Mouse (Mus musculus): ENCODE measurements around the gene Bax.
A peak's percentile ranks its signal among the peaks of the same experiment; 100 is the strongest.
"Not testable (repeated sequence)": the region's sequence is repeated elsewhere in the genome, so short reads cannot be mapped to it uniquely, and the experiment has no call there.

Bax gene

DNA sequence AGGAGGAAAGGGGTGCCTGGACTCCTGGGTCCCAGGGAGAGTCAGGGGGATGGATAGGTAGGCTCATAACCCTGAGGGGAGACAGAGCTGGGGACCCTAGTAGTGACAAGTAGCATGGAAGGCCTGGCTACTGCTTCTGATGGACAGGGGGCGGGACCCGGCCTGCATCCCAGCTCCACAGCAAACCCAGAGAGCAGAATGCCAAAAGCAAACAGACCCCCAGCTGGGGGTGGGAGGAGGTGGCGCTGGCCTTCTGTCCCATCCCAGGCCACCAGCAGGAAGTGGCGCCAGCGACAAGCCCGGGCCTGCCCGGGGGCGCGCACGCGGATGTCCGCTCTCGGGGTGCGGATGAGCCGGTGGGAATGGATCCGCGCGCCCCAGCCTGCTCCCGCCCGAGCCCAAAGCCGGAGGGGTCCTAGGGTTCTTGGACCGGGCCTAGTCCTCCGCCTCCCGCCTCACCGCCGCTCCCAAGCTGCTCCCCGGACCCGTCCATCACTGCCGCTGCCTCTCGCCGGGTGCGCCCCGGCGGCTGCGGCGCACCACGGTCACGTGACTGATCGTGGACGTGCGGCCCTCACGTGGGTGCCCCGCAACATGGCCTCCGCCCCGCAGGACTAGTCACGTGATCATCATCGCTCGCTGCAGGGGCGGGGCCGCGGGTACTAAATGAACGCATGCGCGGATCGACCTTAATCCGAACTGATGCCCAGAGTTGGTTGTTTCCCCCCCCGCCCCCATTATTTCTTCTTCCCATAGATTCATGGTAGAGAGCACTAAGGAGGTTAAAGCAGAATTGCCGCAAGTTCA lies at the start of gene Bax:
TSS of gene Bax (minus strand) at position 616 of the 807 bp plus-strand sequence.
- peak; percentile 87 to 90 for DNase-seq

DNA sequence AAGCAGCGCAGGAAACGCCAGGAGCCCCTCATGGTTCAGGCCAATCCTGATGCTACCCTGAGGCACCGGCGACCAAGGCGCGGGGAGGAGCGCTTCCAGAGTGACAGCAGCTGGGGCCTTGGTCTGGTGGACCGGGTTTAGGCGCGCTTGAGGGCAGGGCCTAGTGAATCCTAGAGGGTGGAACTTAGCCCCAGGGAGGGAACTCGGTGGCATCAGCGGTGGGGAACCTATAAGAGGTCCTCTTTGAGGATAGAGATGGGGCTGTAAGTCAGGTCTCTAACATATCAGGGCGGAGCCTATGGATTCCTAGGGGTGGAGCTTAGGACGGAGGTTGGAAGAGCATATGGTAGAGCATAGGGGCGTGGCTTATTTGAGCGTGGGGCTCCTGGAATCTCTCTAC lies 48.7 kb upstream of the Bax start:
- no peak for DNase-seq

DNA sequence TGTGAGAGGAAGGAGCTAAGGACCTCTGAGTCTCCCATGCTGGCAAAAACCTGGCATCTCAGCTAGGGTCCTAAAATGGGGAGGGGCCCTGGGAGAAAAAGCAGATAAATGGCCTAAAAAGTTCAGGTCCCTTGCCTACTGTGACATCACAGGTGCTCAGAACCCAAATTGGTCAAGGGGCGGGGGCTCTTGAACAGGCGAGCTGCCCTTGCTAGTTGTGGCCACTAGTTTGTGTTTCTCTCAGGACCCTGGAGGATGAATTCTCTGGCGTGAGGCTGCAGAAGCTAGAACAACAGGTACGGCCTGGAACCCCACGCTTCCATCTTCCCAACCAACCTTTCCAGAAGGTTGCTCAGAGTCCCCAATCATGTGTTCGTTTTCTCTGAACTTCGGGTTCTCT lies 47.7 kb upstream of the Bax start:
- DNase-seq = no peak

GRCm38 (mm10) chr7:45509912-45510787 lies 43.5 kb upstream of the Bax start, which contains the start of gene Nucb1:
Gene Nucb1, minus strand, starts transcription at chr7:45510406.
- peak; percentile 92 to 93 for DNase-seq

DNA sequence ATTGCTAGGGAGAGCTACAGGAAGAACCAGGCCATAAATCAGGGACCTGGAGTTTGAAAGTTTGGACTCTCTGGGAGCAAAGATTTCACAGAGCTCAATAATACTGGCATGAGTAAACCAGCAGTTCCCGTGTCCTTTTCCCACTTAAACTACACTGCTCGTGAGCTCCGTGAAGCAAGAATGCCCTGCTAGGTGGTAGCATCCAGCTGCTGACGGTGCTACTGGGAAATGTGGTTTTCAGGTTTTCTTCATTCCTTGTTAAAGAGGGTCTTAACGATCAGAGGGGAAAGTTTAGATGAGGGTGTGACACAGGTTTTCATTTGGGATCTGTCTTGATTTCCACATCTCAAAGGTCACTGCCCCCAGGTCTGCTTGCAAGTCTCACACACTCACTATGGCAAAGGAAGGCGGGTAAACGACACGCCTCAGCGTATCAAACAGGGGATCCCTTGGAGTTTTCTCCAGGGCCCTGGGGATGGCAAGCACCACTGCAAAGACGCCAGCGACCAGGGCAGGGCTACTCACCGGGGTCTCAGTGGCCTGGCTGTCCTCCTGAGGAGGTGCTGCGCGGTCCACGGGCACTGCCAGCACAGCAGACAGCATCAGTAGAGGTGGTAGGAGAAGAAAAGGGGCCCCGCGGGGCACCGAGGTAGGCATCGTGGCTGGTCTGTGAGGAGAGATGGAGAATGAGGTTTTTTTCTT lies 42.6 kb upstream of the Bax start:
- peak; percentile 18 to 33 for DNase-seq

DNA sequence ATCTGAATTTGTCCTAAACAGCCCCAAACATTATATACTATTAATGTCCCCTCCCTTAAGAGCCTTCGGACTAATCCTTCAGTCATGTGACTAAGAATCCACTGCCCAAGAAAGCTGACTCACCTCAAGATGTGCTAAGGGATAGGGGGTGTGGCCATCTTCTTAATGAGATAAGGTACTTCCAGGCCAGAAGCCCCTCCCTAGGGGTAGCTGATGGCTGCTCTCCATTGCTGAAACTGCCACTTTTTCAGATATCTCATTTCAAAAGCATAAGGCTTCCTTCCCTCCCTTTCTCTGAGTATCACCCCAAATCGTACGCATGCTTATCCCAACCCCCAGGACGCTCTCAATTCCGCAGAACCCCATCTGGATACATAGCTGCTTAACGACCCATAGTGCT lies 41.9 kb upstream of the Bax start:
- DNase-seq = no peak

DNA sequence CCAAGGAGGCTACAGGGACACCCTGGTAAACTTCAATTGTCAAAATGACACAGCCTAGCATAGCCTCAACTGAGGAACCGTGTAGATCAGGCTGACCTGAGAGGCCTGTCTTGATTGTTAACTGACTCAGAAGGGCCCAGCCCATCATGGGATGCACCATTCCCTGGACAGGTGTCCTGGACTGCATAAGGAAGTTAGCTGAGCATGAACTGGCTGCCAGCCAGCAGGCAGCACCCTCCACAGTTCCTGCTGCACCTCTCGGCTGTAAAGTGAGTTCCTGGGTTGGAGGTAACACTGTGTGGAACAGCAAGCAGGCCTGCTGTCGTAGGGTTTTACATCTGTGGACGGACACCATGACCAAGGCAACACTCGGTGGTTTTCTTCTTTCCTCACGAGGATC lies 40.9 kb upstream of the Bax start:
- no peak for DNase-seq

- no peak for DNase-seq
These were observed 31.7 kb upstream of the Bax start for GRCm38 (mm10) chr7:45498427-45498826.

- no peak for DNase-seq
These were observed 27.9 kb upstream of the Bax start for GRCm38 (mm10) chr7:45494548-45494947.

DNA sequence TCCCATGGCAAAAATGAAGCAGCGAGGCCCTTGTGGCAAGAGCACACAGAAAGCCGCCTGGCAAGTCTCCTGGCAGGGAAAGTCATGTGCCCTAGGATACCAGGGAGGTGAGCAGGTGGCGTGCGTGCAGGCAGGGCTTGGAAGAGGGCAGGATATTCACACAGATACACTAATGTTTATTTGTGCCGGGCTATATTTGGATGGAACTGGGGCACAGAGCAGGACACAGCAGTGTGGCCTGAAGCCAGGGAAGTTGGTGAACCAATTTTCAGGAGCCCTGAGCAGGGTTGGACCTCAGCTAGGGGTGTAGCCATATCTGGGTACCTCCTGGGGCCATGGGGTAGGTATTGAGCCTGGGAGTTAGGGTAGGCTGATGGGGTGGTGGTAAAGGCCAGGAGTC lies 26.3 kb upstream of the Bax start:
- no peak for DNase-seq

DNA sequence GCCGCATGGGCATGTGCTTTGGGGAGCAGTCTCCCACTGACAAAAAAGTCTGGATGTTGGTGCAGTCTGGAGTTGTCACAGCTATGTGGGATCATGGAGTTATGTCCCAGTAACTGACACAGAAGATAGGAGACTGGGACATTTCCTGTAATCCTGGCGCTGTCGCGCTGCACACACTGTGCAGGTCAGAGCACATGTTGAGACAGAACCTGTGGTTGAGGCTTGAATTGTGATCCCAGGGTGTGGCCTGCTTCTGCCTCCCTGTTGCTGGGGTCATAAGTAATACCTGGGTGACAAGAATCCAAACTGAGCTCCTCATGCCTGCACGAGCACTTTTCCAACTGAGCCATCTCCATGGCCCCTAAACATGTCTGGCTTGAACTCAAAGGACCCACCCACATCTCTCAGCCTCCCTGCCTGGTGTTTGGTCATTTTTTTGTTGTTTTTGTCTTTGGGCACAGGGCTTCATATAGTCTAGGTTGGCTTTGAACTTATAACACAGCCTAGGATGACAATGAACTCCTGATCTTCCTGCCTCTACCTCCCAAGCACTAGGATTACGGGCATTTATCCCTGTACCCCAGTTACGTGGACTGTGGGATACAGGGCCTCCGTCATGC lies 25.6 kb upstream of the Bax start:
- DNase-seq = no peak

DNA sequence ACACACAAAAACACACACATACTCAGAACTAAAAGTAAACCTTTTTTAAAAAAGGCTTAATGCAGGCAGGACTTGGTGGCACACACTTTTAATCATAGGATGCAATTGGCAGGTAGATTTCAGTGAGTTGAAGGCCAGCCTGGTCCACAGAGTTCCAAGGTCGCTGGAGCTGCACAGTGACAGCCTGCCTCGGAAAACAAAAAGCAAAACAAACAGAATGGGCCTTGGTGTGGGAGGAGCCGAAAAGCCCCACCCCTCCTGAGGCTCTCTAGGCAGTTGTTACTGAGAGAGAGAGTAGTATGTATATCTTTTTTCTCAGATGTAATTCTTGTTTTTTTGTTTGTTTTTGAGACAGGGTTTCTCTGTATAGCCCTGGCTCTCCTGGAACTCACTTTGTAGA lies 24.6 kb upstream of the Bax start:
- no peak for DNase-seq

- no peak for DNase-seq
These were observed 24.1 kb upstream of the Bax start for GRCm38 (mm10) chr7:45490822-45491221.

GRCm38 (mm10) chr7:45489578-45489977 lies 22.9 kb upstream of the Bax start:
- DNase-seq = no peak

- DNase-seq = peak; percentile 38 to 41
These were observed 21.9 kb upstream of the Bax start, which contains the start of gene Dhdh for GRCm38 (mm10) chr7:45488293-45489204. Gene Dhdh, minus strand, starts transcription at chr7:45488805.

DNA sequence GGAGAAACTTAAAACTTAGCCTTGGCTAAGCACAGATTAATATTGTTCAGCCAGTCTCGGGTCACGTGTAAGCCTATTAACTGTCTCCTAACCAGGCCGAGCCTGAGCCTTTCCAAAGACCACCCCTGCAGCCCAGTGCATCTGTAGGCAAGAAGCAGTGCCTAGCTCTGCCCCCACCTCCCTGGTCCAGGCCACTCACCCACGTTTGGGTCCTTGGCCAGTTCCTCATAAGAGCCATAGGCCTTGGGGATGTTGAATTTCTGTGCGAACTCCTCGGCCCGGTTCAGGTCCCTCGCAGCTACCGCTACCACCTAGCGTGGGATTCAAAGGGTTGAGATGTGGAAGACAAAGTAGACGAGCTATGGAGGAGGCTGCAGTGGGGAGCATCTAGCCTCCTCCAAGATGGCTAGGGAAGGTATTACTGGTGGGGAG lies 21.2 kb upstream of the Bax start:
- no peak for DNase-seq

- no peak for DNase-seq
These were observed 20.2 kb upstream of the Bax start, which contains the start of gene Gm45808 for GRCm38 (mm10) chr7:45486761-45487415. Gene Gm45808, minus strand, starts transcription at chr7:45486811.

- no peak for DNase-seq
These were observed 19.5 kb upstream of the Bax start for GRCm38 (mm10) chr7:45486158-45486557.

- DNase-seq = not testable (repeated sequence)
These were observed 18.3 kb upstream of the Bax start for GRCm38 (mm10) chr7:45484985-45485384.

- no peak for DNase-seq
These were observed 15.5 kb upstream of the Bax start for GRCm38 (mm10) chr7:45482166-45482565.

All from thymus, postnatal 36 days (tissue).